ENCODE assay signal across 8 mouse cellular contexts in genomic region chr5:121711174-121711927, GRCm38 (mm10). TPM values are rescaled to one million over a fixed set of nuclear protein-coding genes. Genes with fewer than 3 reads are reported as not detected.
DNase-seq lines count a peak whose midpoint lies in the region; ATAC-seq lines count a peak whose summit lies in the region.

Atxn2 (plus strand) TSS chr5:121711337.

- H3K36me3 ChIP-seq in hindbrain, embryonic 14.5 days (replicated peaks; ENCODE audit: control insufficient read depth, insufficient read depth), result no peaks in the 10 kb centered on the region

- H3K27me3 ChIP-seq in hindbrain, embryonic 14.5 days (ENCODE audit: control insufficient read depth, insufficient read depth, low read length), result no peaks in the 10 kb centered on the region

- peak within 1 kb of the TSS; percentile 97 for H3K9ac ChIP-seq in hindbrain, embryonic 14.5 days

- 1% methylated on average over 69 of the region's 103 CpGs for WGBS in hindbrain, embryonic 14.5 days

- H3K4me2 ChIP-seq in hindbrain, embryonic 14.5 days (replicated peaks), result peak within 1 kb of the TSS; percentile 93

- no peaks in the 10 kb centered on the region for H3K9me3 ChIP-seq in hindbrain, embryonic 14.5 days (ENCODE audit: control insufficient read depth, low read length)

- H3K4me1 ChIP-seq in hindbrain, embryonic 14.5 days (replicated peaks; ENCODE audit: control insufficient read depth, insufficient read depth, low read length), result peaks cover 22% of the 10 kb centered on the region

- ATAC-seq in hindbrain, embryonic 14.5 days (ENCODE audit: low FRiP score), result peak; percentile 84

- peak within 1 kb of the TSS; percentile 100 for H3K4me3 ChIP-seq in hindbrain, embryonic 14.5 days (replicated peaks; ENCODE audit: low read length)

- DNase-seq in R1 (ENCODE audit: low read depth, low spot score), result peak; percentile 90
- DNase-seq in cerebellum, postnatal 25 days, result peak; percentile 90 to 91
- DNase-seq in frontal cortex, postnatal 36 days (ENCODE audit: low spot score in 2 of 2), result peak; percentile 77 to 80
- peak; percentile 82 for DNase-seq in hindbrain, embryonic 14.5 days (ENCODE audit: low spot score)
- peak; percentile 84 to 85 for DNase-seq in layer of hippocampus, postnatal 36 days
- peak; percentile 72 for DNase-seq in lung, postnatal 25 days (ENCODE audit: low spot score)
- DNase-seq in retina, adult 2 months (ENCODE audit: low read depth, low spot score), result peak; percentile 72
- DNase-seq in thymus, postnatal 36 days, result peak; percentile 84 to 85

- H3K27ac ChIP-seq in hindbrain, embryonic 14.5 days, result peak within 1 kb of the TSS; percentile 97

RNA-seq across cellular contexts. Expression of gene Atxn2, which starts in this region (rescaled TPM):
- polyA plus RNA-seq in hindbrain, embryonic 14.5 days (2014; fragmentation: Nextera tagmentation; extraction: Ambion mirVana), result 81.6 and 90.5 TPM in 2 replicates
- total RNA-seq in layer of hippocampus, postnatal 36 days (2021), result 100 to 1,000 TPM; 184 to 240 TPM

Comparison
In these comparisons a context has a peak if more than half of its experiments do, and no peak if none do; other contexts are left out.
1. Peak in every context shown above with its lines: DNase-seq, ATAC-seq, H3K4me3 ChIP-seq and H3K27ac ChIP-seq.